Mouse (Mus musculus) cortical plate, adult 2 months (tissue): ENCODE data around the gene Slc38a7. TPM values are rescaled to one million over a fixed set of nuclear protein-coding genes. Genes with fewer than 3 reads are reported as not detected.
A peak's percentile ranks its signal among the peaks of the same experiment; 100 is the strongest.

Experiments used
- H3K27ac ChIP-seq: fragments of 200-500 bp; 2 replicates; pipeline ENCODE4 v1.5.1; 2012; ENCODE audit warnings: low read length, control low read depth, inconsistent platforms; ENCODE audit not compliant: insufficient read depth
- H3K4me1 ChIP-seq: fragments of 200-500 bp; 2 replicates; pipeline ENCODE4 v1.6.1; 2011; ENCODE audit warnings: low read length; ENCODE audit not compliant: control insufficient read depth, insufficient read depth
- H3K4me3 ChIP-seq: fragments of 200-500 bp; 2 replicates; pipeline ENCODE4 v1.5.1; 2011; ENCODE audit warnings: mild to moderate bottlenecking, low read length, control low read depth; ENCODE audit not compliant: insufficient read depth
- CTCF ChIP-seq: fragments of 200-500 bp; IDR thresholded peaks from 2 replicates; pipeline ENCODE4 v1.5.1; 2011; ENCODE audit warnings: mild to moderate bottlenecking, control low read depth, low read length; ENCODE audit not compliant: insufficient read depth; ENCODE audit errors: extremely low read depth
- POLR2A ChIP-seq: fragments of 200-500 bp; IDR thresholded peaks from 2 replicates; pipeline ENCODE4 v1.6.1; 2011; ENCODE audit warnings: mild to moderate bottlenecking, low read length, control low read depth; ENCODE audit not compliant: insufficient read depth; ENCODE audit errors: extremely low read depth
- polyA plus RNA-seq: library from polyadenylated mRNA; depleted of rRNA; stranded (reverse); fragments of >200 nt; gene quantifications from 2 replicates; pipeline ENCODE4 v1.2.3, GENCODE M21; 2012

Gene Slc38a7
- polyA plus RNA-seq, 1 experiment, result 30.1 TPM

DNA sequence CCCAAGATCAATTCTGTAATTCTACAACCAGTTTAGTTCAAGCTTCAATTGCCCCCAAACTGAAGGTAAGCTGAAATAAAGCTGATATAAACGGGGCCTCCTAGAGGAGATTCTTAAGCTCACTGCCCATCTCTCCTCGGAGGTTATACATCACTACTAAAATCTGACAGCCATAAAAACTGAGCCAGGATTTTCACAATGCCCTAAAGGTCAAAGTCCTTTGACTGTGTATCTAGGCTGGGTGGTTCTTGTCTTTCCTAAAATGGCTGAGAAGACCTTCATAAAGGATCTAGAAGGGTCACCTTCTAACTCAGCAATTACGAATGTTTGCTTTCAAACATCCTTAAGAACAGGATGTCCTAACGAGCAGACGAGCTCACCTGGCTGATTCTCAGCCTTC lies 44.2 kb downstream of the Slc38a7 start:
- no peak for TF ChIP-seq POLR2A
- no peak for TF ChIP-seq CTCF
- Histone ChIP-seq H3K4me1 (peaks cover 3% of the 10 kb centered on the region; the same call in 1 of the 2 replicates), H3K4me3 (no peak overlapping the region), H3K27ac (no peak overlapping the region)

DNA sequence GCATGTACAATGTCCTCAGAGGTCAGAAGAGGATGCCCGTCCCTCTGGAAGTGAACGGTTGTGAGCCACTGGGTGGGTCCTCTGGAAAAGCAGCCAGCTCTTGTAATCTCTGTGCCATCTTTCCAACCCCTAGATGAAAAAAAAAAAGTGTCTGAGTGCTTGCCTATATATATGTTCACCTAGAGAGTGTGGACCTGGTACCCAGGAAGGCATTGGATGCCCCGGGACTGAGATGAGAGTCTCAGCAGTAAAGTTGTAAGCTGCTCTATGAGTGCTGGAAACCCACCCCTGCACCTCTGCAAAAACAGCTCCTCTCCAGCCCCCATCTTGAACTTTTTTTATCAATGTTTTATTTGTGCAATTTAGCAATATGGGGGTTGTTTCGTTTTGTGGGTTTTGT lies 44.7 kb downstream of the Slc38a7 start:
- TF ChIP-seq CTCF (no peak), POLR2A (no peak)
- peaks cover 3% of the 10 kb centered on the region; the same call in 1 of the 2 replicates for H3K4me1 ChIP-seq
- no peak overlapping the region for H3K27ac ChIP-seq
- no peak overlapping the region for H3K4me3 ChIP-seq

DNA sequence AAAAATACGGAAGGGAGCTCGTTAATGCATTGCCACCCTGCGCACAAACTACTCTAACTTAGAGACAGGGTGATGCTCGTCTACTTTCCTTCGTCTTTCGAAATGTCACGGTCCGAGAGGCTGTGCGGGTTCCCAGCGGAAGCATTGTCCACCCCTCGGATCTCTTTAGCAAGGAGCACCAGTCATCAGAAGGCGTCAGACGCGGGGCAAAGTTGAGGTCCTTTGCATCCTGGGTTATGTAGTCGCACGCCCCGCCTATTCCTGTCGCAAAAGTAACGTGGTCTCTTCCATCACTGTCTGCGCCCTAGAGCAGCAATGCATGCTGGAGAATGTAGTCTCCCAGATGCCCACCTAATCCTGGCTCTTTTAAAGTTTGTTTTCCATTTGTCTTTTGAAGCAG lies 45.5 kb downstream of the Slc38a7 start:
- TF ChIP-seq POLR2A (peak; percentile 85), CTCF (no peak)
- Histone ChIP-seq H3K4me3 (peak overlapping the region; percentile 63), H3K27ac (peak overlapping the region; percentile 88), H3K4me1 (peaks cover 3% of the 10 kb centered on the region; the same call in 1 of the 2 replicates)

DNA sequence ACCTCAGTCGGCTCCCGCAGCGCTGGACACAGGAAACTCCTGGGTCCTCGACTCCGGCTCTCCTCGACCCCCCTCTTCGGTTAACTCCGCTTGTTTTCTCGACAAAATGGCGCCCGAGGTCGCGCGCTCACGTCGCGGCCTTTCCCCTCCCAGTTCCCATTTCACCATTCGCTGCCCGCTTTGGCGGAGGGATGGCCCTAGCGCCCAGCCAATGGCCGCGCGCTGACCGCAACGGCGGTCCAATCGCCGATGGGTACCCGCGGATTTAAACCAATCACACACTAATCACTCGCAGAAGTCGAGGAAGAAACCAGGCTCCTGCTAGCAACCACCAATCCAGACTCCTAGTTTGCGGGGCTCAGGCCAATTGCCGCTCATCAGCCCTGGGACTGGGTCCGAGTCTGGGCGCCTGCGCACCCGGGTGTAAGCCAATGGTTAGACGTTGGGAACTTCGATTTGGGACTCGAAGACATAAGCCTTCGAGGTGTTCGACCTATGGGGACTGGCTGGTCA lies 46.0 kb downstream of the Slc38a7 start, which contains the start of gene Cnot1:
TSS of gene Cnot1 (minus strand) at position 134 of the 513 bp plus-strand sequence.
- Histone ChIP-seq H3K27ac (peak within 1 kb of the TSS; percentile 88), H3K4me1 (peaks cover 3% of the 10 kb centered on the region; the same call in 1 of the 2 replicates), H3K4me3 (peak within 1 kb of the TSS; percentile 63)
- TF ChIP-seq POLR2A, result 0 out of 2 replicates have a peak, but pooled peaks have one; percentile 45
- TF ChIP-seq CTCF, result no peak

DNA sequence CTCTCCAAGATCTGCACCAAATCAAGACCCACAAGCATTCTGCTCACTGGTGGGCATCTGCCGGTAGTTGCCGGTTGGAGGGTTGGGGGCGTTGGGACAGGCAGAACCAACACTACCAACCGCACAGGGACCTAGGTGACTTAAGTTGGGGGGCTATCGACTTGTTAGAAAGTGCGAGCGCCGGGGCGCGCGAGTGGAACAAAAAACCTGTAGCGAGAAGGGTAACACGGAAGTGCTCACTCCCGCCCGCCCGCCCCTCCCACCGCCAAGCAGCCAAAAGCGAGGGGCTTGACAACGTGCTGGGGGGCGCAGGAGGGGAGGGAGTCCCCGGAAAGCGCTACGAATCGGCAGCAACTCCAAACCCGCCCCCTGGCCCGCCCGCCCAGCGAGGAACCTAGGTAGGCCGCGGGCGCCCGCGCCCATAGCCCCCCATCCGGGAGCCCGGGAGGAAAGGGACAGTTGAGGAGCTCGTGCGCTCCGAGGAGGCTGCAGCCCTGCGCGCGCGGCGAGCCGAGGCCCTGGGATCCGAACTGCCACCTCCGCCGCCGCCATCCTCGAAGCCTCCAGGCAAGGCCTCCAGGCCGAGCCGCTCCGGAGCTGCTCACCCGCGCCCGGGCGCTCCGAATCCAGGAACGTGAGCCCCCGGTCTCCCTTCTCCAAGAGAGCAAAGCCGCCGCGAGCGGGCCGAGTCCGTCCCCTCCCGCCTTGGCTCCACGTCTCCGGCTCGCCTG lies 46.7 kb downstream of the Slc38a7 start:
- no peak for TF ChIP-seq POLR2A
- TF ChIP-seq CTCF, result no peak
- no peak overlapping the region for H3K27ac ChIP-seq
- H3K4me1 ChIP-seq, result peaks cover 6% of the 10 kb centered on the region; the same call in 1 of the 2 replicates
- H3K4me3 ChIP-seq, result peak overlapping the region; percentile 63

DNA sequence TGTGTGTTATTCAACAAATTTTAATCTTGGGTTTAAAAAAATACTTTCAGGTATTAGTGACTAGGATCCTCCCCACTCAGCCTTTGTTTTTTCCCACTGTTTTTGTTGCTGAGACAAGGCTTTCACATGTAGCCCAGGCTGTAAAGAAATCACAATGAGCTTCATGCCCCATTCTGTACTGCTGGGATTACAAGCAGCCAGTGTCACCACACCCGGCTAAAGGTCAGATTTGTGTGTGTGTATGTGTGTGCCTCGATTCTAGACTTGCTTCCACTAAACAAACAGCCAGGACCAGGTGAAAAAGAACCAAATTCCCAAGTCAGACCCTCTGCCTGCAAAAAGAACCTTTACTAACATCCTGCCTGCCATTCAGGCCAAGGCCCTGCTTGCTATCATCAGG lies 47.9 kb downstream of the Slc38a7 start:
- peak overlapping the region; percentile 7; the same call in 1 of the 2 replicates for H3K4me3 ChIP-seq
- H3K27ac ChIP-seq, result no peak overlapping the region
- TF ChIP-seq CTCF (no peak), POLR2A (no peak)
- H3K4me1 ChIP-seq, result peaks cover 6% of the 10 kb centered on the region; the same call in 1 of the 2 replicates

DNA sequence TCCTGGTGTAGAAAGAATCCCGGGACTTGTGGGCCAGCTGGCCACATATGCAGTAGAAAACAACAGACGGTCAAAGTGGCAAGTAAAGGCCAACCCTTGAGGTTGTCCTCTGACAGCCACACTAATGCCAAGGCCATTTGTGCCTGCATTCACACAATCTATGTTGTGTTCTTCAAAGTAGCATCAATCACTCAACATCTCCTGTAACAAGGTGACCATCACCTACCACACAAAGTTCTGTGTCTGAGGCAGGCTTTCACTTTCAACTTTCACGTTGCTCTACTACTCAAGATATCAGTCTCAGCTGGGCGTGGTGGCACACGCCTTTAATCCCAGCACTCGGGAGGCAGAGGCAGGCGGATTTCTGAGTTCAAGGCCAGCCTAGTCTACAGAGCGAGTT lies 51.1 kb downstream of the Slc38a7 start:
- TF ChIP-seq POLR2A (no peak), CTCF (no peak)
- Histone ChIP-seq H3K4me3 (no peak overlapping the region), H3K4me1 (peaks cover 6% of the 10 kb centered on the region; the same call in 1 of the 2 replicates), H3K27ac (no peak overlapping the region)

DNA sequence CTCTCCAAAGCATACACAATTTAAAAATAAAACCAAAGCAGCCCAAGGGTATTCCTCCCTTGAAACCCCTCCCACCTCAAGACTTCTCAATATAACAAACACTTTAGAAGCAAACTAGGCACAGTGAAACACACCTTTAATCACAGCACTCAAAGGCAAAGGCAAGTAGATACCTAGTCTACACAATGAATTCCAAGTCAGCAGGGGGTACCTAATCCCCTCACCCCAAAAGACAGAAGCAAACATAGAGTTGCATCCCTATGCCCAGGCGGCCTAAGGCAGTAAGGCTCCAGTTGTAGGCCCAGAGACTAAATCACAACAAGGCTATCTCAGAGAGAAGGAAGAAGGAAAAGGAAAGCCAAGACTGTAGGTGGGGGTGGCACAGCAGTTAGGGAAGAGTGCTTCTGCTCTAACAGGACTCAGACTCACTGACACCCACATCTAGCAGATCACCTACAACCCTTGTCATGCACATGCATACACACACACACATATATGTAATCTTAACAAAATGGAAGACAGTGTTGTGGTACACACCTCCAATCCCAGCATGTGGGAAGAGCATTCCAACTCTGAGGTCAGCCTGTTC lies 51.8 kb downstream of the Slc38a7 start:
- H3K4me3 ChIP-seq, result no peak overlapping the region
- H3K4me1 ChIP-seq, result peaks cover 6% of the 10 kb centered on the region; the same call in 1 of the 2 replicates
- TF ChIP-seq POLR2A (no peak), CTCF (no peak)
- no peak overlapping the region for H3K27ac ChIP-seq

DNA sequence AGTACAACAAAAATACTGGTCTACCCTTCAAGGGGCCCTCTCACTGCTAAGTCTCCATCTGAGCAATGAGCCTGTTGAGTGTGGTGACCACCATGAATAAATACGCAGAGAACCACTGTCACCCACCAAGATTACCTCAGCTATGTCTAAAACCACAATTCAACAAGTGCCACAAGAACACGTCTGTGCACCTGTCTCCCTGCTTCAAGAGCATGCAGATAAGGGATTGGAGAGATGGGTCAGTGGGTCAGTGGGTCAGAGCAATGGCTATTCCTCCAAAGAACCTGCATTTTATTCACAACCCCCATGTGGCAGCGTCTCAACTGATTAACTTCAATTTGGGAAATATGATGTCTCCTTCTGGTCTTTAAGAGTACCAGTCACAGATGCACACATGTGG lies 53.0 kb downstream of the Slc38a7 start:
- peaks cover 4% of the 10 kb centered on the region; the same call in 1 of the 2 replicates for H3K4me1 ChIP-seq
- H3K27ac ChIP-seq, result no peak overlapping the region
- no peak overlapping the region for H3K4me3 ChIP-seq
- TF ChIP-seq CTCF, result no peak
- TF ChIP-seq POLR2A, result no peak

DNA sequence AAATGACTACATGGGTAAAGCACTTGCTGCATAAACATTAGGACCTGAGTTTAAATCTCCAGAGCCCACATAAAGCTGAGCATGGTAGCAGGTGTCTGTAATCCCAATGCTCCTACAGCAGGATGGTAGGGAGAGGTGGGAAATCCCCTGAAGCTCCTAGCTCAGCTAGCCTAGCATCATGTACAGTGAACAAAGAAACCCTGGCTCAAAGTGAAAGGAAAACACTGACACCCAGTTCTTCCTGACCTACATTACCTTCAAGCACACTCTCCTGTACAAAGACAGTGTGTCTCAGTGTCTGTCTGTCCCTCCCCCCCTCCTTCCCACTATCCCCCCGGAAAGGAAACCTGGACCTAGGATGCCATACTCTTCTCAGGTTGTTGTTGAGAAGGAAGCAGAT lies 53.4 kb downstream of the Slc38a7 start:
- peaks cover 4% of the 10 kb centered on the region; the same call in 1 of the 2 replicates for H3K4me1 ChIP-seq
- no peak overlapping the region for H3K4me3 ChIP-seq
- TF ChIP-seq CTCF (no peak), POLR2A (no peak)
- no peak overlapping the region for H3K27ac ChIP-seq
